Mouse (Mus musculus): ENCODE results near the gene Tcaf3. TPM values are rescaled to one million over a fixed set of nuclear protein-coding genes. Genes with fewer than 3 reads are reported as not detected.

The Tcaf3 gene
- total RNA-seq (2015) (not detected in 2 replicates), total RNA-seq (2017) (not detected in 2 replicates)

DNA sequence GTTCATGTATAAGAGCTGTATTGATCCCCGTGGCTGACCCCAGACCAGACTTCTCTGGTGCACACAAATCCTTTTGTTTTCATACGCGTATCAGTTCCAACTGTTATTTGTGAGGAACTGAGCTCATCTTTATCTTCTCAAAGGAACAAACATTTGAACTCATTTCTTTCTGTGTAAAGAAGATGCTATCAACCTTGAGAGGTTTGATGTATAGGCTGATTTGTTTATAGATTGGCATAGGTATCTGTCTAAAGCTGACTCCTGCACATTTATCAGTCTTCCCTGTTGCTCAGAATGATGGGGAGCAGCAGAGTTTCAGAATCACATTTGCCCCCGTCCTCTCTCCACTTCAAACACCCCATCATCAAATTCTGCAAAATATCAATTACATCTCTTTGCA is at the start of gene Tcaf3:
TSS of gene Tcaf3 (minus strand) at position 101 of the 400 bp plus-strand sequence.
- ATAC-seq (ENCODE audit: poor library complexity, severe bottlenecking): no peak

DNA sequence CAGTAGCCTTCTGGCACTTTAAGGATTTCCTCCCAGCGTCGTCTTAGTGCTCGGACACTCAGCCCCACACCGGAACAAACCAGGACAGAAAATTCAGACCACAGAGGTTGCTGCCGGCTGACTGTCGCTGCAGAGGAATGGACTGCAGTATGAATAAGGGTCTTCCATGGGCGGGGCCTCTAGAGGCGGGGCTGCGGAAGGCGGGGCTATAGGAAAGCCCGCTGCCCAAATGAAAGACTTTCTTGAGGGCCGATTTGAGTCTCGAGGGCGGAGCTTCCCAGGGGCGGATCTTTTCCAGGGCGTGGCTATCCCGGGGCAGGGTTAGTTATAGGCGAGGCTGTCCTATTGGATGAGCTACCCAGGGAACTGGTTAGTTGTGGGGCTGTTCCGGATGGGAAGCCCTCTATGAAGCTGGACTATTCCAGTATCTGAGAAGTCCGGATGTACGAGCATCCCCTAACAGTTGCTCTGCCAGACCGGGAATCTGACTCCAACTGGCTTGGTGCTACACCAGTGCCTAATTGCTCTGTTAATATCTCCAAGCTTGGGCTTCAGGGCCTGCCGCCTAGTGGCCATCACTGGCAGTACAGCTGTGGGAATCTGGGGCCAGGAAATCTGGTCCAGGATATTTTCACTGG is 47.5 kb upstream of the Tcaf3 start, which contains the start of gene Tcaf2:
TSS of gene Tcaf2 (minus strand) at position 343 of the 638 bp plus-strand sequence.
- ATAC-seq (ENCODE audit: poor library complexity, severe bottlenecking): peak; percentile 71

DNA sequence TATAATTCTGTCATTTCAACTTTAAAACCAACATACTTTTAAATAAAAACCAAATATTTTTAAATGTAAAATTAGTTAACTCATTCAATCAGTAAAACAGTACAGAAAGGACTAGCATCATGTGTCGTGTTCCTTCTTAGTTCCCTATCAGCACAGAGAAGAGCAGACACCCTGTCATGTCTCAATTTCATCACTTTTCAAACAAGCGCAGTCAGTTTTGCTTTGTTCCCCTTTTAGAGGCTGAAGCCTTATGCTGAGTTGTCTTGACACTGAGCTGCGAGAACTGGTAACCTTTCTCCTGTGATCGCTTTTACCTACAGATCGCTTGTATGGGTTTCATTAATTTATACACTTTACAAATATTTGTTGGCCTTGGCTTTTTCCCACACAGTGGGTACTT is 36.9 kb upstream of the Tcaf3 start:
- ATAC-seq (ENCODE audit: poor library complexity, severe bottlenecking): no peak

DNA sequence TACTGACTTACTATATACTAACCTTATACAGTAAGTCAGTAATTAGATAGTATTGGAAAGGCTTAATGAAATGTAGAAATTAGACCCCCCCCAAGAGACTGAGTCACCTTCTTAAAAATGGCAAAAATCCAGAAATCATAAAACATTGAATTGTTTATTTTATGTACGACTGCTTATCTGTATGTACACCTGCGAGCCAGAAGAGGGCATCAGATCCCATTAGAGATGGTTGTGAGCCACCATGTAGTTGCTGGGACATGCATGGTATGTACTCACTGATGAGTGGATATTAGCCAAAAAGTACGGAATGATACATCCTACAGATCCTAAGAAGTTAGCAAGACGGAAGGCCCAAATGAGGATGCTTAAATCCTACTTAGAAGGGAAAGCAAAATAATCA is 33.9 kb upstream of the Tcaf3 start:
- ATAC-seq (ENCODE audit: poor library complexity, severe bottlenecking): no peak

DNA sequence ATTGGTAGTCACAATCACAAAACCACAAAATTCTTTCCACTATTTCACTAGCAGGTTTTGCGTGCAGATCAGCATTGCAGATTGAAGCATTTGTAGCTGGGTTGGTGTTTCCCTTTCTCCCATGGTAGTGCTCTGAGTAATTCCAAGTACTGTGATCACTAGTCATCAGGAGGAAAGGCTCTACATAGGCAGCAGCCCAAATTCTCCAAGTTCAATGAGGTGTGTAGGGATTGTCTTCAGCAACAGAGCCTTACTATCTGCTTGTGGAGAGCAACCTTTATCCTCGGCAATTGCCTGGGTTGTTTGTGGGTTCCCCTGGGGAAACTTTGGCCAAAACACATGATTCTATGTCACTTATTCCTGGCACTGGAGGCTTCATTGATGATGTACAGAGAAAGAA is 19.4 kb upstream of the Tcaf3 start:
- ATAC-seq (ENCODE audit: poor library complexity, severe bottlenecking): no peak

DNA sequence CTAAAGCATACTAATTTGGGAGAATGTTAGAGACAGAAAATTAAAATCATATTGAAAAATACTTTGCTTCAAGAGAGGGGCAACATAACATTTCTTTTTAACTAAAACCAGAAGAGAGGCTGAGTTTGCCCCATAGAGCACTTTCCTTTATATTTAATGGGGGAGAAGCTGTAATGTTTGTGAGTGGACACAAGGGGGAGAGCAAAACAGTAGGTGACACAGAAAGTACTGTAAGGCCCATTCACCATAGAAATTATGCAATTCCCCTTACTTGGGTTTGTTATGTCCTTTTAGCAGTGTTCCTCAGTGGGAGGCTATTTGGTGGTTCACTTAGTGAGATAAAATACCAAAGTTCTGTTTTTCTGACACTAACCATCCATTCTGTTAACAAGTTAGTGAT is 14.7 kb upstream of the Tcaf3 start:
- ATAC-seq (ENCODE audit: poor library complexity, severe bottlenecking): no peak

DNA sequence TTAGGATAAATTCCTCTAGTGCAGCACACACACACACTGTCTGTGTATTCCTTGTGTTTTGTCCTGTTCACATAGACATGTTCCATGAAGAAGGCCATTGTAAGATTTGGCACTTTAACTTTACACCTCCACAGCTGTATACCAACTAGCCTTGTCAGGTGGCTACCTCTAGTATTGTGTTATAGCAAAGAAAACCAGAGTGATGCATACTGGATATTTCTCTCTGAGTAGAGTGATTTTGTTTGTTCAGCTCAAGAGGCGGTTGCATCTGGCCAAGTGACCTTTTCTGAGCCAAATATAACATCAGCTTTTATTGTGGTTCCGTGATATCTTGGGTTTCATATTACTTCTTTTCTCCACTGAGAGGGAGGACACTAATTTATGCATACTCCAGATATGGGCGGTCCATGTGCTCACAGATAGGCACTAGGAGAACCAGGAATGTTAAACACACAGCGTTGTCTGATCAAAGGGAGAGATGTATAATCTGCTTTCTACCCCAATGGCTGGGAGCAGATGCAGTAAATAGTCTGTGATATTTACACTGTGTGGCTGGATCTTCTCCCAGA is 13.5 kb upstream of the Tcaf3 start:
- ATAC-seq (ENCODE audit: poor library complexity, severe bottlenecking): no peak

DNA sequence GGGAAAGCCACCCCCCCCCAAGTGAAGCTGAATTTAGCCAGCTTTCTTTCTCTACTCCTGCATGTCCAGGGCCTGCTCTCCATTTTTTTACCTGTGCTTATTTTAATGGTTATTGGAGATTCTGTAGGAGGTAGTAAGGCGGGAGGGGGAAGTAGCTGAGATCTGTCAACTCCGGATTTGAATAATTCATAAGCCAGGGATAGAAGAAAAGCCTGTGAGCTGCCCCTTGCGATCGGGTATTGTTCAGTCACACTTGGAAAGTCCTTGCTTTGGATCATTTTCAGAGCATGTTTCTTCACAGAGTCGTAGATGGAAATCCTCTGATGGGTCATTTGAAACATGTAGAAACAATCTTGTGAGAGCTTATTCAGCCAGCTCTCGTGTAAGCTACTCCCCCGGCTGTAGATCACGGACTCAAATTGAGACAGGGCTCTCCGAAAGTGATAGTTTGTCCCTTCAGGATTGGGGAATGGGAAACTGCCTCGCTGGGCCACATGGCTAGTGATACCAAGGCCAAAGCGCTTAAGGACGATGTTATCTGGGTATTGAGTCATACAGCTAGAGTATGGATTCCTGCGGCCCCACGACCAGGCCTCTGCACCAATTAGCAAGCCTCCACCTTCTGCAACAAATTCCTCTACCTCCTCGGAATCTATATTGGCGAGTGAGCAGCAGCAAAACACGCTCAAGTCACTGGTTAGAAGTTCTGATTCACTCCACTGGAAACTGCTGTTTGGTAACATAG is 4.2 kb downstream of the Tcaf3 start:
- ATAC-seq (ENCODE audit: poor library complexity, severe bottlenecking): no peak

DNA sequence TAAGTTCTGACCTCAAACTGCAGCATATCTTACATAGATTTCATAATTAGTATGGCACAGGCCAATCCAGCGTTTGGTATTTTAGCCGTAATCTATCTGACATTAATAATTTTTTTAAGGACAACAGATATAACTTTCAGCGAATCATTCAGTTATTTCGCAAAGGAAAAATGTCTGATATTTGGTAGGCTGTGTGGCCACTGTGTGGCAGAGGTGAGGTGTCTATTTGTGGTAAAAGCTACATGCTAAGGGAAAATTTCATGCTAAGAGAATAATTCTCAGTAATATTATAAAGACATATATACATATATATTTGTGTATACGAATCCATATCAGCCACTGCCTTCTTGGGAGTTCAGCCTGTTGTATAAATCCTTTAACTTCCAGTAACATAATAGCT is 10.9 kb downstream of the Tcaf3 start:
- ATAC-seq (ENCODE audit: poor library complexity, severe bottlenecking): no peak

DNA sequence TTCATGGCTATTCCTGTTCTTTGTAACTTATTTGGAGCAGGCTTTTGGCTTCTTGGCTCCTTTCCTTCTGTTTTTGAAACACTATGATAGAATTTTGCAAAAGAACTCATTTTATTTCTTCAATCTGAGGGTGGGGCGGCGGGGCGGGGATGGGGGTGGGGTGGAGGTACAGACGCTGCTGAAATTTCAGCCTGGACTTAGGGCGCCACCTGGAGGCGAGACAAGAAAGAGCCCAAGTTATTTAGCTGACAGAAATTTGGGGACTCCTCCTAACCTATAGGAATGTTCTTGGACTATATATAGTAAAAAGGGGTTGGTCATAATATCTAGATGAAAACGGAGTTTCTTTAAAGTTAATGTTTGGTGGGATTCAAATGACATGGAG is 14.0 kb downstream of the Tcaf3 start:
- peak; percentile 59; the same call in 1 of the 2 replicates for ATAC-seq (ENCODE audit: poor library complexity, severe bottlenecking)

DNA sequence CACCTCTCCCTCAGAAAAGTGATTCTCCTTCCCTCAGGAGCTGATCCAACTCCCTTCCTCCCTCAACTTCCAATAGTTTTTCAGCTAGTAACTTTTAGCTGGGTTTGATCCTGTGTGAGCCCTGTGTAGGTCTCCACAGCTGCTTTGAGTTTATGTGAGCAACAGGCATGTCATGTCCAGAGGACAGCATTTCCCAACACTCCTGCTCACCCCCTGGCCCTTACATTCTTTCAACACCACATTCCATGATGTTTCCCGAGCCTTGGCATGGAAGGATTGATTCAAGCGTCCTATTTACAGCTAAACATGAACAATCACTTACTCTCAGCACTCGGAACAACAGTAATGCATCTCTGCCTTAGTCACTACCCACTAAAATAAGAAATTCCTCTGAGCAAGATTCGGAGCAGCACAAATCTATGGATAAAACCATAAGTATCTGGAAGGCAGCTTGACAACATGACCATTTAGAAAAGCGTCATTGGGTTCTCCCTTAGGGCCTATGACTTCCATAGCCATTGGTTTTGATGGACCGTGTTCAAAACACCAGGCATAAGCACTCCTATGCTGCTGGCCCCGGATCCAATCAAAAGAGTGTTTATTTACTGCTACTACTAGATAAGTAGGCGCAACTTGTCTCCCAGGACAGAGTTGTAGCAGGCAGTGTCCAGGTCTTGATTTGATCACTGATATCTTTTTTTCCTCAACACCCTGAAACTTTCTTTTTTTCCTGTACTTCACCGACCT is 14.6 kb downstream of the Tcaf3 start:
- no peak for ATAC-seq (ENCODE audit: poor library complexity, severe bottlenecking)

DNA sequence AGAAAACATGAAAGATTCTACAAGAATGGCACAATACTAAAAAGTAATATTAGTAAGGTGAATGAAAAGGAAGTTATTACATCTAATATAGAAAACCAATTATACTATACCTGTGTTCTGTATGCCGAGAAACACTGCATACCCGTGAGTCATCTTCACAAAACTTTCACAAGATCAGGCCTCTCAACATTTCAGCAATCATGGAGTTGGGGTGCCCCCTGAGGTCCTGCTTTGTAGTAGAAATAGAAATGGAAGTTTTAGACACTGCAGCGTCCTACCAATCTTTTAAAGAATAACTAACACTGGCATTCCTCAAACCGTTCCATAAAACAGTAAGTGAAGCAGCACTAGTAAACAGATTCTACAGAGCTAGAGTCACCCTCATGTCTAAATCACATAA is 18.8 kb downstream of the Tcaf3 start:
- ATAC-seq (ENCODE audit: poor library complexity, severe bottlenecking): no peak

DNA sequence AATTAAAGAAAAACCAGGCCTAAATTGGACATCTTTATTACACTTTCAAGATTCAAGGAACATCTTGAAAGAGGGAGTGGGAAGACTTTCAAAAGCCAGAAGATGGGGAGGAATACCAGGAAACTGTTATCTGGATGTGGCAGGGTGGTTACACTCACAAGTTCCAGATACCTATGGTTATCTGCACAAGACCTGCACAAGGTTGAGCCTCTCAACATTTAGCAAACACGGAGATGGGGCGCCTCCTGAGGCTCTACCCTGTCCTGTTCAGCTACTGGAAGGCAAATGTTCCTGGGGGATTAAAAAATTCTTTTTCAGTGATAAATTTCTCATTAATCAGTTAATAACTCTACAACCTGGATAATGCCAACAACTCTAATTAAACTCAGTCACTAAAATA is 20.1 kb downstream of the Tcaf3 start:
- no peak for ATAC-seq (ENCODE audit: poor library complexity, severe bottlenecking)

DNA sequence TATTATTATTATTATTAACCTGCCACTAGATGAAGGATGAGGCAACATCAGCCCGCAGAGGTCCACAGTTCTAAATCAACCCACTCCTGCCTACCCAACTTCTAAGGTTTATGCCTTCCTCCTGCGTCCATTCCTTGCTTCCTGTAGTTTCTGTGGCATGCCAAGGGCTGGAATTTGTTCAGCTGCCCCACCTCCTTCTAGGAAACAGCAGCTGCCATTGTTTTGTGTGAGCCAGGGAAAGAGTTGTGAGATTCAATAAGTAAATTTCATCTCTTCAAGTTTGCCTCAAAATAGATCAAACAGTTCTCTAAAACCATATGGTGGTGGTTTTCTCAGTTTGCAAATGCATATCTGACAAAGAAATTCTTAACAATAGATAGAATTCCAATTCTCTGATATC is 29.3 kb downstream of the Tcaf3 start:
- ATAC-seq (ENCODE audit: poor library complexity, severe bottlenecking): no peak

DNA sequence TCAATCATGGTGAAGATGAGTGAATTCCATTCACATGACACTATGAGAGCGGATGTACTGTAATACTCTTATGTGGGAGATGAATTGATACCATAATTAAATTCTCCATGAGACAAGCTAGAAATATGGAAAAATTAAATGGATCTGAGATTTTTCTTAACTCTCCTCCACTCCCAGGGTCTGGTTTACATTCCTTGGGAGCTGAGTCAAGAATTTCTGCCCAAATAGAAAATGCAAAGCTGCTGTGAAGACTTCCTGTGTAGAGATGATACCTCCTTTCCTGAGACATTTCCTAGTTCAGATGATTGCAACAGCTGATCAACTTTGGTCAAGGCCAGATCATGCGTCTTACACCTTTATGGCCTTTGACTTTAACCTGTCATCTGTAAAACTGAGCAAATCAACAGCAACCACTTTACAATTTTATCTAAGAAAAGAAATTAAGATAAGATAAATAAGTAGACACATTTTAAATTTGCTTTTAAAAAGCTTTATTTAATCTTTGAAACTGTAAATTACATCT is 31.4 kb downstream of the Tcaf3 start:
- ATAC-seq (ENCODE audit: poor library complexity, severe bottlenecking): no peak

DNA sequence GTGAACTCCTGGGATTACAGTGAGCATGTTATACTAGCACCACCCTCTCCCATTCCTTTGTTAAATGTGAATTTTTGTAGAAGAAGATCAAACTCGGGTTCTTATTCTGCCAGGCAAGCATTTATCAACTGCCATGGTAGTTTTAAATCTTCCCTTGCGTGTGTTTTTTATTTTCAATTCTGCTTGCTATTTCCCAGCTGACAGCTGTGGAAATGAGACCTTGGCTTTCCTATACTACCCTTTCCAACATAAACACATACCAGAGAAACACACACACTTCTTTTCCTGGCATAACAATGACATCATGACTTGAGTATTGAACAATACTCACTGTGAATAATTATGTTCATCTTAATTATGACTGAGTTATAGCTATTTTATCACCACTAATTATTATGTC is 35.2 kb downstream of the Tcaf3 start:
- ATAC-seq (ENCODE audit: poor library complexity, severe bottlenecking): no peak

DNA sequence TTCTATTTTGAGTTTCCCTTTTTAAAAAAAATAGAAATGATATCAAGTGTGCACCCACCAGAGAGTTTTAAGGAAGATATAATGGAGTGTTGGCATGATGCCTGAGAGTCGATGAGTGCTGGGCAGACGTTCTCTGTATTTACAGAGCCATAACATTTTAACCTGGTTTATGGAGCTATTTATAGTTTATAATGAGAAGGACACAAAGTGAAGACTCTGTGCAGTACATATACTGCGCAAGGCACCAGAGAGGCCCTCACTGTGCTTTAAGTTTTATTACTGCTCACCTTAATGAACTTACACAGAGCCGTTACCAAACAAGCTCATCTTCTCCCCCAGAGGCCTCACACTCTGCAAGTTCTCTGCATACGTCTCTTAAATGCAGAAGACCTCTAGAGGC is 36.6 kb downstream of the Tcaf3 start:
- ATAC-seq (ENCODE audit: poor library complexity, severe bottlenecking): no peak

DNA sequence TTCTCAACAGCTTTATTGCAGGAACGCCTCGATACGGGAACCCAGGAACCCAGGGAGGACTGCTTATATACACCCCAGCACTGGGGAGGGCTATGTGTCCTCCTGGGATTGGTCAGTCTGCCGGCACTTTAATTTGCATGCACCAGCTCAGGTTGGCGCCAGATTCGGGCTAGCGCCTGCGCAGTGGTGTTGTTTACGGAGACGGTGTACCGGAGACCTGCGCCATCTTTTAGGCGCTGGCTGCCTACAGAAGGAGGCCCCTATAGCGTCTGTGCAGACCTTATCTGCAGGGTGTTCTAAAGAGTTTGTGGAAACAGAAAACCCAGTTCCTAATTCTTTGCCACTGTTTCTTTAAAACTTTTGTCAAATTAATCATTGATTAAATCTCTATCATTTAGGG is 38.9 kb downstream of the Tcaf3 start:
- ATAC-seq (ENCODE audit: poor library complexity, severe bottlenecking): no peak

DNA sequence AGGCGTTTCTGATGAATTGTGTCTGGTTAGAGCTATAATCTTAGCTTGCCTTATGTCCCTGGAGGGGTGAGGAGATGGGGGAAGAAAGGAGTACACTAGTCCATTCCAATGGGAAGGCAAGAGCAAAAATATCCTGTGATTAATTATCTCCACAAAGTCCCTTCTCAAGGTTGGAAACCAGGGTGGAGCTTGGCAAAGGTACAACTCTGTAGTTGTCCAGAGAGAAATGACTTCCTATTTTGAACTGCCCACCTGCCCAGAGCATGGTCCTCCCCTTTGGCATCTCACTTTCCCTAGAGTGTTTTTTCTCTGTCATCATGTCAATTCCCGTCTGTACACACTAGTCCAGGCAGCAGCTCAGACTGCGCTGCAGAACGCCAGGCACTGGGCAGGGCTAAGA is 50.0 kb downstream of the Tcaf3 start, which contains the start of gene Olfr455:
TSS of gene Olfr455 (minus strand) at position 127 of the 400 bp plus-strand sequence.
- ATAC-seq (ENCODE audit: poor library complexity, severe bottlenecking): no peak

DNA sequence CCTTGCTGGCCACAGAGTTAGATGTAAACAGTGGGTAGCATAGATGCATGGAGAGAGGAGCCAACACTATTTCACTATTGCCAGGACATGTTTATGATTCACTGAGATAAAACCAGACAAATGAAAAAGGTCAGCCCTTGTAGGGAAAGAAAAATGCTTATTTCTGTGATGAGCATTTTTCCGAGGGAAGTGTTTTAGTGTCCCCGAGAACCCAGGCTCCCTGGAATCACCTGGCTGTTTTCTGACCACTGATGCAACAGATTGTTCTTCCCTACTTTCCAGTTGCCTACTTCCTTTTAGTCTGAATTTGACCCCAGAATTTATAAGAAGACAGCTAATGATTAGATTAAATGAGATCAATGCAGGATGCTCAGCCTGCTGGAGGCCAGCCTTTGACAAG is 51.3 kb downstream of the Tcaf3 start:
- ATAC-seq (ENCODE audit: poor library complexity, severe bottlenecking): no peak

DNA sequence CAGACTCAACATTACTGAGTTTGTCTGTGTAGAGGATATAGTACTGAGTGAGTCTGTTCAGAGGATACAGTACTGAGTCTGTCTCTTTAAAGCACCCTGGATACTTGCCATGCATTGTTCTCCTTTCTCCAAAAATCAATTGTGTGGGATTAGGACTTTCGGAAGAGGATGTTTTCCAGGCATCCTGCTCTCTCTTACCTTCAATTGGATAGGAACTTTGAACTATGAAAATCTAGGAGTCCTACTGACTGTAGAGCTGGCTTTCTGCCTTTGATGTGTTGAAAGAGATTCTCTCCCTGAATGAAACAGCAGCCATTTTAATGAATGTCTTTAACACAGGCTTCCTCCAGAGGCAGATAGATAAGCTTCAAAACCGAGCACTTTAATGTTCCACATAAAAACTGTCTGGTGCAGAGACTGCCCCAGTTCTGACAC is 52.0 kb downstream of the Tcaf3 start:
- ATAC-seq (ENCODE audit: poor library complexity, severe bottlenecking): no peak
